Mouse (Mus musculus): ENCODE measurements at regions not wholly inside any gene's neighbourhood (a gene's known extent, or its start where the extent isn't known, plus 50 kb on each side); places are given as distances from the start of the nearest gene placed in this dataset.

DNA sequence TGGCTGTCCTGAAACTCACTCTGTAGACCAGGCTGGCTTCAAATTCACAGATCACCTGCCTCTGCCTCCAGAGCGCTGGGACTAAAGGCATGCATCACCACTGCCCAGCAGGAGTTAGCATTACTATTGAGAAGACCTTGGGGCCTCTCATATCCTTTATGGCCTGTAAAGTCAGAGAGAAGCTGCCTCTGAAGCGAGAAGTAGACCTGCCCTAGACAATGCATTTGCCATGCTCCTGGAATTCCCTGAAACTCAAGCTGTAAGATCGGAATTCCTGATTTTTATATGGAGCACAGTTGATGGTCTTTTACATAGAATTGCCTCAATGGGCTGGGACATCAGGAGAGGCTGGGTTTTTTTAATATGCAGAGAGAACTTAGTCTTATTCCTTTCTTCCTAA, 174.0 kb upstream of the Tenm3 start:
- TF ChIP-seq CTCF (conservative IDR thresholded peaks at IDR 0.05; ENCODE audit: insufficient read depth, insufficient read length, low read depth, low read length) (no peak), POLR2A (IDR thresholded peaks at IDR 0.05; ENCODE audit: low read depth, low read length) (no peak)

Measured in kidney, adult 2 months (tissue).